Mouse (Mus musculus) G1E (cell line): Measurements from ENCODE around the gene Carnmt1.

ENCODE experiments used
- CTCF ChIP-seq: IDR thresholded peaks from 2 replicates; pipeline ENCODE4 v1.5.1; 2012; ENCODE audit warnings: low read depth, low read length, inconsistent platforms, mixed read lengths
- GATA1 ChIP-seq: IDR thresholded peaks from 2 replicates; pipeline ENCODE4 v1.6.1; 2012; ENCODE audit warnings: borderline replicate concordance, low read length, inconsistent platforms, mixed read lengths
- TAL1 ChIP-seq: conservative IDR thresholded peaks from 2 replicates; pipeline ENCODE4 v1.6.1; 2012; ENCODE audit warnings: low read depth, low read length, inconsistent platforms, mixed read lengths

- no peak for TF ChIP-seq CTCF
- TF ChIP-seq GATA1: no peak
- TF ChIP-seq TAL1: no peak
Measured at GRCm38 (mm10) chr19:18669551-18669950, 1.0 kb upstream of the Carnmt1 start.
